ENCODE assay signal across 9 mouse cellular contexts in the genomic region with DNA sequence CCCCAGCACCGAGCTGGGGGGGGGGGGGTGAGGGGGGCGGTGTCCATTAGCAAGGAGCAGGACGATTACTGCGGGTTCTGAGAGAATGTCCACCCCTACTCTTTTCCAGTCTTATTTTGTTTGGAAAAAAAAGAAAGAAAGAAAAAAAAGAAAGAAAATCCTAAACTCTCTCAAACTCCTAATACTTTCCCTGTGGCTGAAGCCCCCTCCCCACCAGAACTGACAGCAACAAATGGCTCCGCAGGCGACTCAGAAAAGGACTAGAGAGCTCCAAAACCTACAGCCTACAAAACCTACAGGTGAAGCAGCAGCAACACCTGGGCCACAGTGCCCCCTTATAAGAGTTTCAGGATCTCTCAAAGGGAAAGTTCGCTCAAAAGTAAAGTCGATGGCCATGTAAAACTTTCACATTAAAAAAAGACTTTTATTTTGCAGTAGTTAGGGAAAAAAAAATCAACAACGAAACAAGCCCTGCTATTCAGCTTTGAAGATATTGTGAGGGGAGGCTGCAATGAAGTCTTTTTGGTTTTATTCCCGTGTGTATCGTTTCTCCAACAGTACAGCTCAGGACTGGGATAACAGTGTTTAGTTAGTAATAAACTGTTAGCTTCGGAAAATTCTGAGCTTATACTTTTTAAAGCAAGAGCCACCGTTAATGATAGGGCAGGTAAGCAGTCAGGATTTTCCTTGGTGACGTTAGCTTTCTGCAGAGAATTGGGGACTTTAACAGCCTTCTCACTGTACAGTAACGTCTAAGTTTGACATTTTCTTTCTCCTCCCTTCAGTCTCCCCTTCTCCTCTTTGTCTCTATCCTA. TPM values are rescaled to one million over a fixed set of nuclear protein-coding genes. Genes with fewer than 3 reads are reported as not detected.
DNase-seq lines count a peak whose midpoint lies in the region; ATAC-seq and TF ChIP-seq lines count a peak whose summit lies in the region.
"Had no signal": no experiment of that assay in that cellular context is flagged by ENCODE, and none has a peak within 500 bp of the region (broad histone marks: within the 10 kb centered on the region; RNA-seq: fewer than 3 reads in every experiment).

No protein-coding gene starts in this region.

- H3K4me1 ChIP-seq in heart, embryonic 16.5 days (ENCODE audit: control insufficient read depth, insufficient read depth, low read length), result peaks cover 16% of the 10 kb centered on the region
- H3K4me1 ChIP-seq in forebrain, embryonic 15.5 days, result peaks cover 58% of the 10 kb centered on the region
- H3K4me1 ChIP-seq in midbrain, embryonic 10.5 days, result peaks cover 94% of the 10 kb centered on the region

- peak overlapping the region; percentile 24; the same call in 1 of the 2 replicates for H3K4me3 ChIP-seq in heart, embryonic 16.5 days (ENCODE audit: low read length)
- H3K4me3 ChIP-seq in forebrain, embryonic 15.5 days, result peak overlapping the region; percentile 44
- H3K4me3 ChIP-seq in midbrain, embryonic 10.5 days, result peak overlapping the region; percentile 99

- no peak for ATAC-seq in heart, embryonic 16.5 days (replicated peaks; ENCODE audit: extremely low read depth, insufficient read depth, low FRiP score)
- ATAC-seq in forebrain, embryonic 15.5 days (replicated peaks), result no peak

- 3% methylated on average over 15 of the region's 15 CpGs for WGBS in heart, embryonic 16.5 days
- WGBS in forebrain, embryonic 15.5 days, result 3% methylated on average over 15 of the region's 15 CpGs
- WGBS in midbrain, embryonic 10.5 days, result under 1% methylated on average over 15 of the region's 15 CpGs

- H3K4me2 ChIP-seq in heart, embryonic 16.5 days (ENCODE audit: low read depth, low read length), result no peak overlapping the region
- H3K4me2 ChIP-seq in forebrain, embryonic 15.5 days (replicated peaks), result peak overlapping the region; percentile 69

- peaks cover 83% of the 10 kb centered on the region for H3K27me3 ChIP-seq in heart, embryonic 16.5 days (ENCODE audit: control insufficient read depth, insufficient read depth, low read length)
- 0 out of 2 replicates have a peak, but pooled peaks cover 2% of the 10 kb centered on the region for H3K27me3 ChIP-seq in forebrain, embryonic 15.5 days
- peaks cover 50% of the 10 kb centered on the region for H3K27me3 ChIP-seq in midbrain, embryonic 10.5 days (ENCODE audit: low read depth, poor library complexity, severe bottlenecking)

- no peak for TF ChIP-seq CTCF in brain, embryonic 14.5 days (IDR thresholded peaks at IDR 0.05; ENCODE audit: borderline replicate concordance, extremely low read depth, insufficient read depth, insufficient read length)

- no peaks in the 10 kb centered on the region for H3K9me3 ChIP-seq in heart, embryonic 16.5 days (replicated peaks; ENCODE audit: control insufficient read depth, low read length)
- H3K9me3 ChIP-seq in forebrain, embryonic 15.5 days, result no peaks in the 10 kb centered on the region
- no peaks in the 10 kb centered on the region for H3K9me3 ChIP-seq in midbrain, embryonic 10.5 days (replicated peaks)

- no peak for DNase-seq in heart, adult 18-20 months
- DNase-seq in brain, embryonic 14.5 days (ENCODE audit: low read depth), result peak; percentile 70
- no peak for DNase-seq in midbrain, embryonic 10.5 days (ENCODE audit: low spot score)
- no peak for DNase-seq in gastrocnemius, adult 18-20 months (ENCODE audit: low spot score)
- no peak for DNase-seq in frontal cortex, postnatal 25 days (ENCODE audit: low spot score in 2 of 2)
- no peak for DNase-seq in left cerebral cortex, postnatal 14 days (ENCODE audit: low spot score in 2 of 2)

- no peaks in the 10 kb centered on the region for H3K36me3 ChIP-seq in heart, embryonic 16.5 days (ENCODE audit: control insufficient read depth, insufficient read depth)
- no peaks in the 10 kb centered on the region for H3K36me3 ChIP-seq in forebrain, embryonic 15.5 days
- no peaks in the 10 kb centered on the region for H3K36me3 ChIP-seq in midbrain, embryonic 10.5 days

- intact Hi-C loops in left cerebral cortex, postnatal 14 days (cut with DNase I), result loop anchor here (5.0 kb wide), 1 partner anchor 427 kb away; no protein-coding TSS in a partner anchor

- H3K9ac ChIP-seq in heart, embryonic 16.5 days (ENCODE audit: low read length), result no peak overlapping the region
- H3K9ac ChIP-seq in forebrain, embryonic 15.5 days (replicated peaks), result peak overlapping the region; percentile 57
- H3K9ac ChIP-seq: liver, embryonic 14.5 days had no signal

- no peak overlapping the region for H3K27ac ChIP-seq in heart, embryonic 16.5 days (ENCODE audit: low read length)
- peak overlapping the region; percentile 100 for H3K27ac ChIP-seq in forebrain, embryonic 15.5 days (replicated peaks)
- H3K27ac ChIP-seq in midbrain, embryonic 10.5 days (replicated peaks), result peak overlapping the region; percentile 99
- H3K27ac ChIP-seq: liver, embryonic 14.5 days had no signal

- TF ChIP-seq POLR2A in brain, embryonic 14.5 days (IDR thresholded peaks at IDR 0.05; ENCODE audit: borderline replicate concordance, extremely low read depth, insufficient read depth, insufficient read length, poor library complexity, severe bottlenecking), result no peak

RNA-seq across cellular contexts. Expression of a gene that starts 7.4 kb away (rescaled TPM):
- polyA plus RNA-seq in heart, embryonic 16.5 days (2015; fragmentation: Nextera tagmentation; extraction: Ambion mirVana), result 0.03 TPM in 1 of 2 replicates, not detected in the other
- total RNA-seq in heart, adult 18-20 months (2021), result not detected
- polyA plus RNA-seq in brain, embryonic 14.5 days (2012; rRNA removed), result 38.3 and 46.4 TPM in 2 replicates
- polyA plus RNA-seq in forebrain, embryonic 15.5 days (2015; fragmentation: Nextera tagmentation; extraction: Ambion mirVana), result 45.6 and 52.8 TPM in 2 replicates
- 47.9 and 58.5 TPM in 2 replicates for polyA plus RNA-seq in midbrain, embryonic 10.5 days (2016; fragmentation: Nextera tagmentation; extraction: Ambion mirVana)
- not detected for total RNA-seq in gastrocnemius, adult 18-20 months (2021)
- 10 to 100 TPM; 28.7 to 31.3 TPM for total RNA-seq in left cerebral cortex, postnatal 14 days (2021)
- polyA plus RNA-seq: liver, embryonic 14.5 days had no signal

Comparison
In these comparisons a context has a peak if more than half of its experiments do, and no peak if none do; other contexts are left out.
1. H3K4me3 ChIP-seq: peak in every context shown above with its lines; median percentile 99 in midbrain, embryonic 10.5 days; 44 in forebrain, embryonic 15.5 days; 24 in heart, embryonic 16.5 days.
2. RNA of a gene that starts 7.4 kb away (polyA plus RNA-seq): 45.6 to 52.8 TPM in forebrain, embryonic 15.5 days, 47.9 to 58.5 TPM in midbrain, embryonic 10.5 days and 38.3 to 46.4 TPM in brain, embryonic 14.5 days; 0.03 TPM in heart, embryonic 16.5 days; every median in the first group is over 10 times any median in the second.